Mouse (Mus musculus) liver, embryonic 18 days (tissue): ENCODE measurements around the gene Arhgef10l. TPM values are rescaled to one million over a fixed set of nuclear protein-coding genes. Genes with fewer than 3 reads are reported as not detected.

Experiments used
- polyA plus RNA-seq: library from polyadenylated mRNA; depleted of rRNA; stranded (reverse); fragments of >200 nt; gene quantifications from 2 replicates; pipeline ENCODE4 v1.2.3, GENCODE M21; 2012; rRNA removed

The Arhgef10l gene
- 7.3 and 8.3 TPM in 2 replicates for polyA plus RNA-seq

DNA sequence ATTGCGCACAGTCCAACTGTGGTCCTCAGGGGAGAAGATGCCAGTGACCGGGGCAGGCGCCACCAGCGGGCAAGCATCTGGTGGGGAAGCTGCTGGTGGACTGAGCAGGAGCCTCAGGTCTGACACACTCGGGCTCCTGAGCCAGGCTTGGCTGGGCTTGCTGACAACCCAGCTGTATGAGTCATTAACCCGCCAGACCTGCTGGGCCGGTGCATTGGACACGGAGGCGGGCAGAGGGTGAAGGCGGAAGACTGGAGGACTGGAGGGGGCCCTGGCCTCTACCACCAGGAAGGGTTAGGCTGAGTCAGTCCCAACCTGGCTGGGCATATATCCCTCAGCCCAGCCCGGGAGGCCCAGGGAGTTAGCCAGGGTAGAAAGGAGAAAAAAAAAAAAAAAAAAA lies at the start of gene Arhgef10l:
Gene Arhgef10l, minus strand, starts transcription at position 253 of the 400 bp plus-strand sequence.

GRCm38 (mm10) chr4:140700269-140701018 lies 34.6 kb upstream of the Arhgef10l start, which contains the start of gene Rcc2:
Gene Rcc2 (plus strand): TSS chr4:140700541.

Other genes starting within 250 kb of the Arhgef10l start
- 23.0 and 26.5 TPM in 2 replicates for gene Rcc2, start 34.5 kb upstream of the Arhgef10l start, polyA plus RNA-seq
- gene Padi6, start 76.6 kb upstream of the Arhgef10l start, polyA plus RNA-seq: not detected in 2 replicates
- gene Padi4, start 108.2 kb upstream of the Arhgef10l start, polyA plus RNA-seq: 7.8 and 9.7 TPM in 2 replicates
- 0.09 and 0.11 TPM in 2 replicates for gene Padi3, start 144.6 kb upstream of the Arhgef10l start, polyA plus RNA-seq
- gene Padi1, start 179.8 kb upstream of the Arhgef10l start, polyA plus RNA-seq: 0.01 and 0.04 TPM in 2 replicates
- gene Padi2, start 240.3 kb upstream of the Arhgef10l start, polyA plus RNA-seq: 0.66 TPM in 2 replicates